Mouse (Mus musculus) cerebellum, adult 2 months (tissue): ENCODE results near the gene Ntm. TPM values are rescaled to one million over a fixed set of nuclear protein-coding genes. Genes with fewer than 3 reads are reported as not detected.

Experiments used
- DNase-seq, 2 experiments: peaks; one replicate each; pipeline ENCODE4 v3.0.0; 2021
- H3K27ac ChIP-seq: fragments of 200-500 bp; 2 replicates; pipeline ENCODE4 v1.5.1; 2012; ENCODE audit warnings: low read length, control low read depth, inconsistent platforms; ENCODE audit not compliant: insufficient read depth
- H3K27me3 ChIP-seq: fragments of 200-500 bp; 2 replicates; pipeline ENCODE4 v1.6.1; 2012; ENCODE audit warnings: inconsistent platforms, mild to moderate bottlenecking, low read length, moderate library complexity; ENCODE audit not compliant: control insufficient read depth, insufficient read depth
- H3K4me1 ChIP-seq: fragments of 200-500 bp; 2 replicates; pipeline ENCODE4 v1.6.1; 2011; ENCODE audit warnings: low read length; ENCODE audit not compliant: control insufficient read depth, insufficient read depth
- H3K4me3 ChIP-seq: fragments of 200-500 bp; replicated peaks from 2 replicates; pipeline ENCODE3; 2011; ENCODE audit warnings: mild to moderate bottlenecking, low read depth, low read length, control low read depth; ENCODE audit not compliant: insufficient read depth
- CTCF ChIP-seq: fragments of 200-500 bp; IDR thresholded peaks from 2 replicates; pipeline ENCODE4 v1.5.1; 2011; ENCODE audit warnings: low read depth, mild to moderate bottlenecking, control low read depth, low read length, moderate library complexity, borderline replicate concordance; ENCODE audit not compliant: insufficient read depth
- POLR2A ChIP-seq: fragments of 200-500 bp; IDR thresholded peaks from 2 replicates; pipeline ENCODE4 v1.6.1; 2011; ENCODE audit warnings: low read length, control low read depth, borderline replicate concordance; ENCODE audit not compliant: insufficient read depth
- WGBS: fragments of 180-500 bp; shearing (Covaris S2); methylation state at CpG from one replicate; pipeline ENCODE4 v1.1.7; 2018; 5-methylcytosine and 5-hydroxymethylcytosine counted together
- polyA plus RNA-seq: library from polyadenylated mRNA; depleted of rRNA; stranded (reverse); fragments of >200 nt; gene quantifications from 2 replicates; pipeline ENCODE4 v1.2.3, GENCODE M21; 2012

The Ntm gene
- polyA plus RNA-seq, 1 experiment = 193 TPM

DNA sequence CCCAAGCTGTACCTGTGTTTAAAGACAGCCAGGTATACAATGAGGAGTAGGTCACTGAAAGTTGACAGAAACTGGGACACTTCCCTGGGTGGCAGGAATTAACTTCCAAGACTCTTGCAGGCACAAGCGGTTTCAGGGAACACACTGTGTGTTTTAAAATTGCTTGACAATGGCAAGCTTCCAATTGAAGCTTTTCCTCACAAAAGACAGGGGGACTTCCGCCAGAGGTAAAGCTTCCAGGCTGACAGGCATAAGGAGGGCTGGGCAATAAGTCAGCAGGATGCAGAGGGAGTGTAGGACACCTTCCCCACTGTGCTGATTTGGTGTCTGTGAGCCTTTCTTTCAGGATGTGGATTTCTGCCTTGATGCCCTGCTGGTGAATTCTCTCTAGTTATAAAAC lies 656.0 kb downstream of the Ntm start:
- peaks cover 11% of the 10 kb centered on the region for H3K4me1 ChIP-seq
- 2% methylated on average over 2 of the region's 2 CpGs for WGBS
- peak; percentile 60 to 71 for DNase-seq
- TF ChIP-seq CTCF = no peak
- no peak for TF ChIP-seq POLR2A
- H3K27me3 ChIP-seq = no peaks in the 10 kb centered on the region
- no peak overlapping the region for H3K4me3 ChIP-seq
- peak overlapping the region; percentile 91 for H3K27ac ChIP-seq

DNA sequence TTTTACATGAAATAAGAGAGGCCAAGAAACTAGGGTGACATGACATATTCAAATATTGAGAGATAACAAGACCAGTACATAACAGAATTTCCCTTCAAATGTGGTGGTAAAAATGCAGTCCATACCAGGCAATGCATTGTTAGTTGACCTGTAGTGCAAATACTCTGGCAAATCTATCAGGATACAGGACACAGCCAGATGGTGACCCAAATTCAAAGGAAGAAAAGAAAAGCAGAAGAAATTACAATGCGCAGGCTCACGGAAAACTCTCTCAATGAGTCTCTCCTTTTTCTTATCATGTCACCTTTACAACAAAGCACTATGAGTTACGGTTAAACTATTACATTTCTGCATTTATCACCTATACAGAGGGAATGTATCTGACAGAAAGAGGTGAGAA lies 664.6 kb downstream of the Ntm start:
- Histone ChIP-seq H3K4me3 (no peak overlapping the region), H3K4me1 (peaks cover 25% of the 10 kb centered on the region; the same call in 1 of the 2 replicates), H3K27ac (no peak overlapping the region), H3K27me3 (no peaks in the 10 kb centered on the region)
- 16% methylated on average over 3 of the region's 3 CpGs for WGBS
- TF ChIP-seq POLR2A (no peak), CTCF (no peak)
- peak; percentile 35 to 86 for DNase-seq

DNA sequence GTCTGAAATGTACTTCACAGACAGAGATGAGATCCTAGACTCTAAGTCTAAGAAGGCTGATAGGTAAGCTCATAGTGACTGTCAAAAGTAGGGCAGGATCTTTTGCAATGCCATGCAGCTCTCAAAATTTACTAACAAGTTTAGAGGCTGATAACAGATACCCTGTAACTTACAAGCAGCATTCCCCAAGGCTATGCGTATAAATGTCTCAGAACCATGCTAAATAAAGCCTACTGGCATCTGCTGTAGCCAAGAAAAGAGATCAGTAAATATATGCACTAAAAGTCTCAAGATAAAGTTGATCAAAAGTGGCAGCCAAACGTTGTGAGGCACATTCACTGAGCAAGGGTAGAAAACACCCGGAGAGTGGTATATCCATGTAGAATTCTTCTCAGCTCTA lies 666.2 kb downstream of the Ntm start:
- 65% methylated on average over 3 of the region's 3 CpGs for WGBS
- DNase-seq = no peak
- Histone ChIP-seq H3K27me3 (no peaks in the 10 kb centered on the region), H3K4me1 (peaks cover 25% of the 10 kb centered on the region; the same call in 1 of the 2 replicates), H3K4me3 (no peak overlapping the region), H3K27ac (no peak overlapping the region)
- TF ChIP-seq CTCF (no peak), POLR2A (no peak)

DNA sequence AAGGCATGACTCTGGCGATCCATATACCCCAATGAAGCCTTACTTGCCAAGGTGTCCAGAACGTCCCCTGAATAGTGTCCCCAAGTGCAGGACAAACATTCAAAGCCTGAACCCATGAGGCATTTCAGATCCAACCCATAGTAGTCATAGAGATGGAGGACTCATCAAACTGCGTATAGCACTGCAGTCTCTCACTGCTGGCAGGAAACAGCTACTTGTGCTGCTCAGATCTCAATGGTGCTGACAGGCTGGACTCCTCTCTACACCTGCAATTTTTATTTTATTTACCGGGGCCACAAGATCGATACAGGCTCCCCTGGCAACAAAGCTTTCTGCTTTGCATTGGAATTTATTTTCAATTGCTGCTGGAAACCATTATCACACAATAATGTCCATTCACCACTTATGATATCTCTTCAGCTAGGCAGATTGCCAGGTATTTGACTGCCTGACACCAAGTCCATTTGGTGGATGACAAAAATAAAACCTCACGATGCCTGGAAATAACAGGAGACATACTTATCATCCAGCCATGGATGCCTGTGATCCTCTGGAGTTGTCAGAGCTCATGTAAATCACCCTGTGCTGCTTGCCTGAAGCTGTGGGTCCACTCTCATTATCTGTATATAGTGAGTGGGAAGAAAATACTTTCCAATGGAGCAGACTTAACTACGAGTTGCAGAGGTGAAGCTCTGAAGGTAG lies 674.8 kb downstream of the Ntm start:
- Histone ChIP-seq H3K27me3 (no peaks in the 10 kb centered on the region), H3K27ac (peak overlapping the region; percentile 76; the same call in 1 of the 2 replicates), H3K4me3 (no peak overlapping the region), H3K4me1 (peaks cover 28% of the 10 kb centered on the region)
- TF ChIP-seq CTCF (no peak), POLR2A (no peak)
- 65% methylated on average over 7 of the region's 7 CpGs for WGBS
- peak; percentile 41 to 75 for DNase-seq

DNA sequence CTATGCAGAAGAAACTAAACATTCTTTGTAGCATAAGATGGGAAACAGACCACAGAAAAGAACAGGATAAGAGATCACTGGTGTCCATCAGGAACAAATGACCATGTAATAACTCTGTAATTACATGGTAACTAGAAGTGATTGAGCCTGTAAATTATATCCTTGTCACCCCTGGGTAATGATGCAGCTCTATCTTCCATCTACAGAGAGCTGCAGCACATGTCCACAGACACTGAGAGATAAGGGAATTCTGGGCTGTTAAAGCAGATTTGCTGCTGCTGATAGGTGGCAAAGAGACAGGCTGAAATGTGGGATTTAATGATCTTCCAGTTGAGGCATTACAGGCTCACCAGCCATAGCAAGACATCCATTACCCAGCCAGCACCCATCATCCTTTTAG lies 677.8 kb downstream of the Ntm start:
- H3K27ac ChIP-seq = no peak overlapping the region
- no peaks in the 10 kb centered on the region for H3K27me3 ChIP-seq
- TF ChIP-seq CTCF (no peak), POLR2A (no peak)
- H3K4me3 ChIP-seq = no peak overlapping the region
- H3K4me1 ChIP-seq = peaks cover 28% of the 10 kb centered on the region
- peak in 1 of 2 experiments; percentile 16 for DNase-seq

DNA sequence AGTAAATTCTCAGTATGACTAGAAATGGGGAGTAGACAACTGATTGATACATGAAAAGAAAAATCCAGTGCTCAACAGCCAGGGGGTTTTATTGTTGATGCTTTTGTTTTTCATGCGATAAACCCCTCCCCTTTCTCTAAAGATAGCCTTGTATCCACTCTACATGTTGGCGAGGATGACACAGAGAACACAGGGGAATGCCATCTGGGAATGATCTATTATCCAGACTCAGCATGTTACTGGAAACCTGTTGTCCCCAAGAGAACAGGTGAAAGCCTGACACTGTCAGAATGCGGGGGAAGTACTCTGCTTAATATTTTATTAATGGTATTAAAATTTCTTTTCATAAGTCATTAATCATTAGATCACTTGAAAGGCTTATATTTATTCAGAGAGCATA lies 690.1 kb downstream of the Ntm start:
- Histone ChIP-seq H3K4me3 (no peak overlapping the region), H3K4me1 (peaks cover 27% of the 10 kb centered on the region), H3K27ac (no peak overlapping the region), H3K27me3 (no peaks in the 10 kb centered on the region)
- TF ChIP-seq POLR2A (no peak), CTCF (no peak)
- WGBS = 11% methylated on average over 3 of the region's 3 CpGs
- peak; percentile 22 to 72 for DNase-seq

DNA sequence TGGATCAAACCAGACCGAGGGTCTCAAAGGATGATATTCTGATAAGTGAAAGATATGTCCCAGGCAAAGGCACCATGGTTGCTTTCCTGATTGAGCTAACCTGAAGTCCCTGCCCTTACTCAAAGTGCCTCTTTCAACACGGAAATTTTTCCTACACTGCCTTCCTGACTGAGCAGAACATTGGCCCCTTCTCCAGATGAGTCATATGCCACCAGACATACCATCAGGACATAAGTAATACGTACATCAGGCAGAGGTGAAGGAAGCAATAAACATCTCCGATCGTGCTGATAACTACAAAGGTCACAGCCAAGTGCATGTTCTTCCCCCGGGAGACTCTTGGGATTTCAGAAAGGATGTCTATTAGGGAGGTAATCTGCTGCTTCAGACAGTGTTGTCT lies 693.0 kb downstream of the Ntm start:
- H3K27me3 ChIP-seq = no peaks in the 10 kb centered on the region
- no peak for DNase-seq
- H3K4me1 ChIP-seq = peaks cover 30% of the 10 kb centered on the region
- H3K4me3 ChIP-seq = no peak overlapping the region
- 66% methylated on average over 6 of the region's 6 CpGs for WGBS
- no peak for TF ChIP-seq CTCF
- TF ChIP-seq POLR2A = no peak
- H3K27ac ChIP-seq = no peak overlapping the region

DNA sequence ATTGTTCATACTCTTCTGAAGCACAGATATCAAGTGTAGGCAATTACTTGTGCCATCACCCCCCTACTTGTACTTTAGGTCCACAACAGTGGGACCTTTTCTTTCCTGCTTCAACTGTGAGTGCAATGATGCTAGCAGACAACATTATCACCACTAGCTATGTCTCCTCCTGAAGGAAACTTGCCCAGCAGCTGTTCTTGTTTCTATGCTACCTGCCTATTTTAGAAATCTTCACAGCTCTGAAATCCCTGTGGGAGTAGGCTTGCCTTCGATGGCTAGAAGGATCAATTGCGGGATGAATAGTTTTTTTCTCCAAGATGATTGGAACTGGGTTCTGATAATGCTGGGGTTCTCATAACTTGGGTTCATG lies 693.7 kb downstream of the Ntm start:
- peak overlapping the region; percentile 57 for H3K27ac ChIP-seq
- no peak for DNase-seq

More for the DNA sequence above, 693.7 kb downstream of the Ntm start:
- H3K4me3 ChIP-seq = no peak overlapping the region
- no peaks in the 10 kb centered on the region for H3K27me3 ChIP-seq
- TF ChIP-seq POLR2A (no peak), CTCF (no peak)
- peaks cover 30% of the 10 kb centered on the region for H3K4me1 ChIP-seq
- 82% methylated on average over 2 of the region's 2 CpGs for WGBS
